8 mouse cellular contexts compared by ENCODE assay signal in the genomic region with DNA sequence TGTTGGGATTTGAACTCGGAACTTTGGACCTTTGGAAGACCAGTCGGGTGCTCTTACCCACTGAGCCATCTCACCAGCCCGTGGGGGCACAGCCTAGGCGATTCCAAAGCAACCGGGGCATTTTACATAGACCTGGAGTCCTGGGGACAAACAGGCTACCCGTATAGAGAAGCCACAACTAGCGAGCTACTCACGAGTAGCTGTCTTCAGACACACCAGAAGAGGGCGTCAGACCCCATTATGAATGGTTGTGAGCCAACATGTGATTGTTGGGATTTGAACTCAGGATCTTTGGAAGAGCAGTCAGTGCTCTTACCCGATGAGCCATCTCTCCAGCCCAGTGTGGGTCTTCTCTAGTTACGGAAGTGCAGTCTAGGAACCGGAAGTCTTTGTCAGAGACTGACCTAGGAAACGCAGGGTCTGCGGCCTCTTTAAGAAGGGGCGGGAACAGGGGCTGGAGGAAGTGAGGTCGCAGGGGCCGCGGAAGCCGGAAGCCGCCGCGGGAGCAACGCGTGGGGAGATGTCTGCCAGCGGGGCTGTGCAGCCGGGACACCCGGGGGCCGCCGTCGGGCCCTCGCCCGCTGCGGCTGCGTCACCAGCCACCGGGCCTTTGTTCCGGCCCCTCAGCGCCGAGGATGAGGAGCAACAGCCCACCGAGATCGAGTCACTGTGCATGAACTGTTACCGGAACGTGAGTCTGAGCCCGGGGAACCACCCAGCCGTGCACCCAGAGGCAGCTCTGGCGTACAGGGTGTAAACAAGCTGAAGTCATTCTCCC. TPM values are rescaled to one million over a fixed set of nuclear protein-coding genes. Genes with fewer than 3 reads are reported as not detected.
A peak's percentile ranks its signal among the peaks of the same experiment; 100 is the strongest.
DNase-seq lines count a peak whose midpoint lies in the region; ATAC-seq and TF ChIP-seq lines count a peak whose summit lies in the region.

A gene (plus strand): TSS at position 388 of the 778 bp plus-strand sequence.

- 5% methylated on average over 45 of the region's 45 CpGs for WGBS in embryonic facial prominence, embryonic 13.5 days
- 5% methylated on average over 45 of the region's 45 CpGs for WGBS in kidney, adult 2 months
- 6% methylated on average over 45 of the region's 45 CpGs for whole genome bisulfite sequencing in limb, embryonic 12.5 days
- 5% methylated on average over 45 of the region's 45 CpGs for WGBS in midbrain, embryonic 15.5 days
- WGBS in spleen, adult 2 months = 5% methylated on average over 45 of the region's 45 CpGs

- peak; percentile 90 for DNase-seq in 3134 (ENCODE audit: extremely low read depth, insufficient read length, low spot score)
- peak; percentile 92 to 94 for DNase-seq in adrenal gland, postnatal 36 days
- DNase-seq in heart, adult 18-20 months = peak; percentile 90 to 95
- peak; percentile 94 for DNase-seq in kidney, adult 2 months
- peak; percentile 88 for DNase-seq in spleen, adult 2 months (ENCODE audit: low read depth in 1 of 2, low spot score in 2 of 2)

- H3K27me3 ChIP-seq in embryonic facial prominence, embryonic 13.5 days = peaks cover 30% of the 10 kb centered on the region
- no peaks in the 10 kb centered on the region for H3K27me3 ChIP-seq in kidney, adult 2 months (replicated peaks; ENCODE audit: control insufficient read depth, insufficient read depth, low read length)
- H3K27me3 ChIP-seq in limb, embryonic 12.5 days = peaks cover 32% of the 10 kb centered on the region
- peaks cover 21% of the 10 kb centered on the region for H3K27me3 ChIP-seq in midbrain, embryonic 15.5 days (replicated peaks)
- H3K27me3 ChIP-seq in spleen, adult 2 months (ENCODE audit: control insufficient read depth, insufficient read depth, low read length) = 0 out of 2 replicates have a peak, but pooled peaks cover 1% of the 10 kb centered on the region

- H3K9ac ChIP-seq in embryonic facial prominence, embryonic 13.5 days = peak within 1 kb of the TSS; percentile 83
- H3K9ac ChIP-seq in limb, embryonic 12.5 days (replicated peaks) = peak within 1 kb of the TSS; percentile 76
- peak within 1 kb of the TSS; percentile 63 for H3K9ac ChIP-seq in midbrain, embryonic 15.5 days

- TF ChIP-seq POLR2A in kidney, adult 2 months (IDR thresholded peaks at IDR 0.05; ENCODE audit: low read depth, low read length) = peak; percentile 22
- TF ChIP-seq POLR2A in spleen, adult 2 months (IDR thresholded peaks at IDR 0.05; ENCODE audit: low read depth, low read length) = peak; percentile 4

- no peaks in the 10 kb centered on the region for H3K9me3 ChIP-seq in embryonic facial prominence, embryonic 13.5 days
- no peaks in the 10 kb centered on the region for H3K9me3 ChIP-seq in limb, embryonic 12.5 days
- H3K9me3 ChIP-seq in midbrain, embryonic 15.5 days = no peaks in the 10 kb centered on the region

- peak; percentile 40; the same call in 1 of the 2 replicates for TF ChIP-seq CTCF in kidney, adult 2 months (conservative IDR thresholded peaks at IDR 0.05; ENCODE audit: insufficient read depth, insufficient read length, low read depth, low read length)
- no peak for TF ChIP-seq CTCF in spleen, adult 2 months (IDR thresholded peaks at IDR 0.05; ENCODE audit: extremely low read depth, insufficient read depth, insufficient read length, insufficient replicate concordance)

- peak within 1 kb of the TSS; percentile 88 for H3K4me3 ChIP-seq in embryonic facial prominence, embryonic 13.5 days
- H3K4me3 ChIP-seq in kidney, adult 2 months (ENCODE audit: insufficient read depth, low read depth, low read length) = peak within 1 kb of the TSS; percentile 64
- H3K4me3 ChIP-seq in limb, embryonic 12.5 days (replicated peaks) = peak within 1 kb of the TSS; percentile 89
- peak within 1 kb of the TSS; percentile 74 for H3K4me3 ChIP-seq in midbrain, embryonic 15.5 days
- H3K4me3 ChIP-seq in spleen, adult 2 months (ENCODE audit: extremely low read depth, insufficient read depth, insufficient read length) = peak within 1 kb of the TSS; percentile 76

- peak within 1 kb of the TSS; percentile 91 for H3K4me2 ChIP-seq in embryonic facial prominence, embryonic 13.5 days
- H3K4me2 ChIP-seq in limb, embryonic 12.5 days = peak within 1 kb of the TSS; percentile 95
- H3K4me2 ChIP-seq in midbrain, embryonic 15.5 days = peak within 1 kb of the TSS; percentile 91

- peaks cover 35% of the 10 kb centered on the region for H3K36me3 ChIP-seq in embryonic facial prominence, embryonic 13.5 days
- H3K36me3 ChIP-seq in kidney, adult 2 months (ENCODE audit: control insufficient read depth, insufficient read depth, low read length) = peaks cover 3% of the 10 kb centered on the region; the same call in 1 of the 2 replicates
- peaks cover 36% of the 10 kb centered on the region for H3K36me3 ChIP-seq in limb, embryonic 12.5 days
- peaks cover 18% of the 10 kb centered on the region for H3K36me3 ChIP-seq in midbrain, embryonic 15.5 days (replicated peaks)
- H3K36me3 ChIP-seq in spleen, adult 2 months (ENCODE audit: control insufficient read depth, insufficient read depth, low read length) = peaks cover 19% of the 10 kb centered on the region

- peak; percentile 81 for ATAC-seq in embryonic facial prominence, embryonic 13.5 days (ENCODE audit: insufficient number of reproducible peaks, insufficient read depth, low FRiP score, low TSS enrichment, low read depth)
- ATAC-seq in limb, embryonic 12.5 days (ENCODE audit: insufficient number of reproducible peaks, insufficient read depth, low FRiP score, low TSS enrichment, low read depth) = peak; percentile 92
- peak; percentile 97 for ATAC-seq in midbrain, embryonic 15.5 days (replicated peaks)

- peaks cover 14% of the 10 kb centered on the region for H3K4me1 ChIP-seq in embryonic facial prominence, embryonic 13.5 days
- H3K4me1 ChIP-seq in kidney, adult 2 months (ENCODE audit: control insufficient read depth, insufficient read depth, low read length) = no peaks in the 10 kb centered on the region
- peaks cover 18% of the 10 kb centered on the region for H3K4me1 ChIP-seq in limb, embryonic 12.5 days (replicated peaks)
- peaks cover 13% of the 10 kb centered on the region for H3K4me1 ChIP-seq in midbrain, embryonic 15.5 days
- peaks cover 8% of the 10 kb centered on the region; the same call in 1 of the 2 replicates for H3K4me1 ChIP-seq in spleen, adult 2 months (ENCODE audit: control insufficient read depth, insufficient read depth, insufficient read length)

- peak within 1 kb of the TSS; percentile 69 for H3K27ac ChIP-seq in embryonic facial prominence, embryonic 13.5 days
- H3K27ac ChIP-seq in kidney, adult 2 months (ENCODE audit: insufficient read depth, low read depth, low read length) = no peak within 1 kb of the TSS; the same call in 1 of the 2 replicates
- peak within 1 kb of the TSS; percentile 67 for H3K27ac ChIP-seq in limb, embryonic 12.5 days
- peak within 1 kb of the TSS; percentile 65 for H3K27ac ChIP-seq in midbrain, embryonic 15.5 days
- peak within 1 kb of the TSS; percentile 45 for H3K27ac ChIP-seq in spleen, adult 2 months (ENCODE audit: insufficient read depth, low read length)

RNA-seq across cellular contexts. Expression of the gene that starts here (rescaled TPM):
- total RNA-seq in adrenal gland, postnatal 36 days (2021) = 10 to 100 TPM; 43.1 to 56.4 TPM
- 51.9 and 53.6 TPM in 2 replicates for polyA plus RNA-seq in embryonic facial prominence, embryonic 13.5 days (2015; fragmentation: Nextera tagmentation; extraction: Ambion mirVana)
- total RNA-seq in heart, adult 18-20 months (2021) = 10 to 100 TPM; 24.2 to 25.8 TPM
- 16.6 and 19.3 TPM in 2 replicates for polyA plus RNA-seq in kidney, adult 2 months (2012; rRNA removed)
- polyA plus RNA-seq in limb, embryonic 12.5 days (2016; fragmentation: Nextera tagmentation; extraction: Ambion mirVana) = 55.9 and 56.2 TPM in 2 replicates
- 60.1 and 64.0 TPM in 2 replicates for polyA plus RNA-seq in midbrain, embryonic 15.5 days (2015; fragmentation: Nextera tagmentation; extraction: Ambion mirVana)
- polyA plus RNA-seq in spleen, adult 2 months (2012; rRNA removed) = 19.4 and 24.9 TPM in 2 replicates
